Mouse (Mus musculus) embryonic facial prominence, embryonic 12.5 days (tissue): ENCODE measurements around the gene Nup210l. TPM values are rescaled to one million over a fixed set of nuclear protein-coding genes. Genes with fewer than 3 reads are reported as not detected.

ENCODE experiments used
- ATAC-seq: fragments of 200-750 bp; cut with Nextera tagmentation; 2 replicates; pipeline ENCODE4 v1.8.0; 2017; ENCODE audit not compliant: insufficient number of reproducible peaks, insufficient read depth, low FRiP score, low TSS enrichment
- H3K27ac ChIP-seq: fragments of 300-500 bp; sonication (generic); 2 replicates; pipeline ENCODE4 v1.5.1; 2016; ENCODE audit warnings: mild to moderate bottlenecking
- H3K27me3 ChIP-seq: fragments of 300-500 bp; sonication (generic); 2 replicates; pipeline ENCODE4 v1.6.1; 2016; ENCODE audit warnings: mild to moderate bottlenecking, moderate library complexity
- H3K36me3 ChIP-seq: fragments of 300-500 bp; sonication (generic); 2 replicates; pipeline ENCODE4 v1.6.1; 2016; ENCODE audit warnings: mild to moderate bottlenecking
- H3K4me1 ChIP-seq: fragments of 300-500 bp; sonication (generic); 2 replicates; pipeline ENCODE4 v1.6.1; 2016
- H3K4me2 ChIP-seq: fragments of 300-500 bp; sonication (generic); replicated peaks from 2 replicates; pipeline ENCODE4 v1.6.1; 2016; ENCODE audit warnings: mild to moderate bottlenecking, moderate library complexity
- H3K4me3 ChIP-seq: fragments of 300-500 bp; sonication (generic); 2 replicates; pipeline ENCODE4 v1.5.1; 2016; ENCODE audit warnings: mild to moderate bottlenecking
- H3K9ac ChIP-seq: fragments of 300-500 bp; sonication (generic); 2 replicates; pipeline ENCODE4 v1.6.1; 2016; ENCODE audit warnings: mild to moderate bottlenecking, moderate library complexity
- H3K9me3 ChIP-seq: fragments of 300-500 bp; sonication (generic); 2 replicates; pipeline ENCODE4 v1.6.1; 2016; ENCODE audit warnings: mild to moderate bottlenecking, moderate library complexity
- WGBS: fragments of 180-500 bp; shearing (Covaris S2); methylation state at CpG from one replicate; pipeline ENCODE4 v1.1.7; 2016; 5-methylcytosine and 5-hydroxymethylcytosine counted together
- polyA plus RNA-seq: library from polyadenylated mRNA; unstranded; fragments of >200 nt; fragmentation: Nextera tagmentation; extraction: Ambion mirVana; gene quantifications from 2 replicates; pipeline ENCODE4 v1.2.1, GENCODE M21; 2016

Nup210l gene
- polyA plus RNA-seq, 1 experiment from 2014 or later, result 0.35 TPM

DNA sequence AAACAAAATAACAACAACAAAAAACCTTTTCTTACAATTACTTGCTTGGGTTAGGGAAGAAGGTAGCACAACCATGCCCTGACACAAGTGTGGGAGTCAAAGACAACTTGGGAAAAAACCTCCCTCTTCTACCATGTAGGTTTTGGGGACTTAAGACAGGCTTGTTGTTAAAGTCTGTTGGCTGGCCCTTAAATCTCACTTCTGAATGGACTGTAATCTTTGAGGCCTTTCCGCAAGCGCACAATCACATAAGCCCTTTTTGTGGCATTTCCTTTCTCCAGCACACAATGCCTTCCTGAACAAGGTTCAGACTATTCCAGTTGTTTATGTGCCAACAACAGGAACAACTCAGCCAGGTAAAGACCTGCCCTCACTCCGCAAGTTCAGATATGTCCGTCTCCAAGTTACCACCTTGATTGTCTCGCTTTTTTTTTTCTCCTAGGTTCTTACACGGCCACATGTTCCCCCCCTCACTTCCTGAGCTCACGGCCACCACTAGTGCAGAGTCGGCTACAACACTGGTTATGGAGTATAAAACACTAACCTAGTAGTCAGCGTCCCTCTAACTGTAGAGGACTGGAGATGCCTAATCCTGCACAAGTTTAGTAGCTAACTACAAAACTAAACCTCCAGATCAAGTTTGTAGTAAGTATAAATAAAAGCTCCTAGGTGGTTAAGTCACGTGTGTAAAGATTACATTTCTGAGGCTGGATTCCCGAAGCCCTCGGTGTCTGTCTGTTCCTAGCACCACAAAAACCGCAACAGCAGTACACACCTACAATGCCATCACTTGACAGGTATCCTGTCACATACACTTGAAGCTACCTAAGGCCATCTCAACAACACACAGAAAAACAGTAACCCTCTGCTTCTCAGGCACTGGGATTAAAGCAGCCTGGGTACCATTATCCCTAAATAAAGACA, 107.8 kb downstream of the Nup210l start:
- Histone ChIP-seq H3K4me1 (peaks cover 17% of the 10 kb centered on the region), H3K4me3 (peak overlapping the region; percentile 89), H3K4me2 (peak overlapping the region; percentile 96), H3K27me3 (no peaks in the 10 kb centered on the region), H3K27ac (no peak overlapping the region), H3K36me3 (peaks cover 45% of the 10 kb centered on the region), H3K9ac (peak overlapping the region; percentile 12; the same call in 1 of the 2 replicates), H3K9me3 (no peaks in the 10 kb centered on the region)
- 80% methylated on average over 13 of the region's 13 CpGs for WGBS
- no peak for ATAC-seq

DNA sequence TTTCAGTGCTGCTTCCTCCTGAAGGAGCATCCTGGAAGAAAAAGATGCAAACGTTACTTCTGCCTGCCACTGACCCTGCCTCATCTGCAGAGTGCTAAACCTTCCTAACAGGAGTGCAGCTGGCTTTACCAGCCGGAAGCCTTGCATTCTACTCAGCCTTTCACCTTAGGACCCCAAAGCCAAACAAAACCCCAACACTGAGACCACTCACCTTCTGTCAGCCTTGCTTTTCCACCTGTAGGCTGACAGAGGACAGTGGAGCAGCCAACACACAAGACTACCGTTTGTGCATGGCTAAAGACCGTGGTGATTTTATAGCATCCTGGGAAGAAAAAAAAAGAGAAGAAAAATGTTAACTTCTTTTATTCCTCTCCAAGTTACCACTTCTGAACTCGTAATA, 108.8 kb downstream of the Nup210l start:
- H3K4me1 ChIP-seq, result peaks cover 17% of the 10 kb centered on the region
- peaks cover 43% of the 10 kb centered on the region for H3K36me3 ChIP-seq
- H3K27me3 ChIP-seq, result no peaks in the 10 kb centered on the region
- no peak overlapping the region for H3K27ac ChIP-seq
- peak overlapping the region; percentile 89 for H3K4me3 ChIP-seq
- peak overlapping the region; percentile 83 for H3K9ac ChIP-seq
- no peaks in the 10 kb centered on the region for H3K9me3 ChIP-seq
- WGBS, result 14% methylated on average over 5 of the region's 5 CpGs
- H3K4me2 ChIP-seq, result peak overlapping the region; percentile 96
- no peak for ATAC-seq

DNA sequence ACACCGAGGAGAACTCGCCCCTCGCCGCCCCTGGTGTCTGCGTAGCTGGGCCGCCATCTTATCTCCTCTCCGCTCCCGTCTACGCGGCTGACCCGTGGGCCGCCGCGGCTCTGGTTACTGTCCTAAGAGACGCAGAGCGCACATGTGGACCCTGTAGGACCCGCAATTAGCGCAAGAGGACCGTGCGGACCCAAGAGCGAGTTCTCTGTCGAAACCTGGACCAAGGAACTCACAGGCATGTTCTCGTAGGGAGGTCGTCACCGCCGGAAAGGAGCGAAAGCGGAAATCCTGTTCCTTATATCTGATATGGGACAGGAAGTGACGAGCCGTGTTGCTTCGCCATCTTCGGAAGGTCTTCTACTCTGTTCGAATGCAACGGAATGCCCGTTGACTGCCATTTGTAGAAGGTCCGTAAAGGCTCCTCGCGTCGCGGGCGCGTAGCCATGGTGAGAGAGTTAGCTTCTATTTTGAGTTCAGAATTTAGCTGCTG, 109.5 kb downstream of the Nup210l start, which contains the start of the genes Rps27 and Rab13:
Rps27 (minus strand) TSS at position 275 of the 490 bp plus-strand sequence.
Rab13 (plus strand) TSS at position 319 of the 490 bp plus-strand sequence.
- peaks cover 17% of the 10 kb centered on the region for H3K4me1 ChIP-seq
- H3K4me3 ChIP-seq, result peak within 1 kb of the TSS; percentile 89
- H3K9me3 ChIP-seq, result no peaks in the 10 kb centered on the region
- H3K4me2 ChIP-seq, result peak within 1 kb of the TSS; percentile 96
- H3K27me3 ChIP-seq, result no peaks in the 10 kb centered on the region
- under 1% methylated on average over 42 of the region's 42 CpGs for WGBS
- peak within 1 kb of the TSS; percentile 88 for H3K27ac ChIP-seq
- H3K36me3 ChIP-seq, result peaks cover 36% of the 10 kb centered on the region
- peak; percentile 89 for ATAC-seq
- H3K9ac ChIP-seq, result peak within 1 kb of the TSS; percentile 83

DNA sequence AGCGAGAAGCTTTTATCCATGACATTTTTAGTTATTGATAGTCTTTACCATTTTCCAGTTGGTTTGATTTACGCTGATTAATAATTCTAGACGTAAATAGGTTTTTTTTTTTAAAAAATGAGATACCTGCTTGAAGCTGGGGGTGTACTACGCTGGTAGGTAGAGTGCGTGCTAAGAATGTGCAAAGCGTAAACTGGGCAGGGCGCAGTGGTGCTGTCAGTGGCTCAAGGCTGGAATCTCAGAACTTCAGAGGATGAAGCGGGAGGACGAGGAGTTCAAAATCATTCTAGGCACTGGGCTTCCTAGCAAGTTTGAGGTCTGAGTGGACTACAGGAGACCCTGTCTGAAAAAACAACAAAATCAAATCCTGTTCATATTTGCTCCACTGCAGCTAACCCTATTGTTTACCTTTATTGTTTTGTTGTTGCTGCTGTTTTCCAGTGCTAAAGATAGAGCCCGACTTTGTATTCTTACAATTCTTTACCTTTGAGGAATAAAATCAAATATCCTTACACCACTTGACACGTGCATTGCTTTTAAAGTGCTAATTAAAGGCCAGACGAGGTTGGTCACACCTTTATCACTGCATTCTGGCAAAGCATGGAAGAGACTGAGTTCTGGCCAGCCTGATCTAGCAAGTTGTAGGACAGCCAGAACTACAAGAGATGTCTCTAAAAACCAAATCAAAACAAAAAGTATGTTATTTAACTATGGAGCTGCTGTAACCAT, 110.2 kb downstream of the Nup210l start:
- no peaks in the 10 kb centered on the region for H3K9me3 ChIP-seq
- H3K27me3 ChIP-seq, result no peaks in the 10 kb centered on the region
- peaks cover 29% of the 10 kb centered on the region for H3K36me3 ChIP-seq
- peak overlapping the region; percentile 96 for H3K4me2 ChIP-seq
- no peak for ATAC-seq
- H3K27ac ChIP-seq, result peak overlapping the region; percentile 88
- peak overlapping the region; percentile 89 for H3K4me3 ChIP-seq
- WGBS, result 14% methylated on average over 12 of the region's 12 CpGs
- H3K4me1 ChIP-seq, result peaks cover 17% of the 10 kb centered on the region
- peak overlapping the region; percentile 7; the same call in 1 of the 2 replicates for H3K9ac ChIP-seq

DNA sequence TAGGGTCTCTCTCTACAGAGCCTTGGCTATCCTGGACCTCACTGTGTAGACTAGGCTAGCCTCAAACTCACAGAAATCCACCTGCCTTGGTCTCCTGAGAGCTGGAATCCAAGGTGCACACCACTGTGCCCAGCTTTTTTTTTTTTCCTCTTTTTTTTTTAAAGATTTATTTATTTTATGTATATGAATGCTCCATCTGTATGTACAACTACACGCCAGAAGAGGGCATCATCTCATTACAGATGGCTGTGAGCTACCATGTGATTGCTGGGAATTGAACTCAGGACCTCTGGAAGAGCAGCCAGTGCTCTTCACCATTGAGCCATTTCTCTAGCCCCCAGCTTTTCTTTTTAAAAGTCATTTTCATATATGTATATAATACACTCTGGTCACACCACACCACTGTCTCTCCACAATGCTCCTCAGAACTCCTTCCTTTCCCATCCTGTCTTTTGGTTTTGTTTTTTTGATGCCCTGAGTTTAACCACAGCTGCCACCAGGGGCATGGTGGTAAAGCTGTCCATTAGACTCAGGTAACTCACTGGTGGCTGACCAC, 112.0 kb downstream of the Nup210l start:
- Histone ChIP-seq H3K4me3 (no peak overlapping the region), H3K36me3 (peaks cover 15% of the 10 kb centered on the region), H3K4me1 (peaks cover 17% of the 10 kb centered on the region), H3K4me2 (no peak overlapping the region), H3K27me3 (no peaks in the 10 kb centered on the region), H3K9me3 (no peaks in the 10 kb centered on the region), H3K9ac (no peak overlapping the region), H3K27ac (no peak overlapping the region)
- 42% methylated on average over 1 of the region's 1 CpGs for WGBS
- no peak for ATAC-seq

DNA sequence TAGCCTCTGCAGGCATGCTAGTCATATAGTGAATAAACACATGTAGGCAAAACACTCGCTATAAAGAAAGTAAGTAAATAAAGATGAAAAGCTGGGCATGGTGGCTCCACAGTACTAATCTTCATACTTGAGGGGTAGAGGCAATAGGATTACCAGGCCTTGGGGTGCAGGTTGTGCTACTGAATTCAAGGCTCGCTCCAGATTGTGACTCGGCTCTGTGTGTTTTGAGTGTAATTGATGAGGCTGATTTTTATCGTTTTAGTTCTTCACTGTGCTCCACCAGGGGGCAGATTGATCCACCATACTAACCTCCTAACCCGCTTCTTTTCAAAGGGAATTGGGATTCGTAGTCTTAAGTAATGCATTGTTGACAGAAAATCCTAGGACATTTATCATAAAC, 116.2 kb downstream of the Nup210l start:
- WGBS, result 15% methylated on average over 6 of the region's 6 CpGs
- Histone ChIP-seq H3K4me1 (peaks cover 12% of the 10 kb centered on the region), H3K9me3 (no peaks in the 10 kb centered on the region), H3K36me3 (peaks cover 17% of the 10 kb centered on the region), H3K27me3 (no peaks in the 10 kb centered on the region), H3K9ac (peak overlapping the region; percentile 62), H3K4me3 (peak overlapping the region; percentile 51), H3K27ac (peak overlapping the region; percentile 79), H3K4me2 (peak overlapping the region; percentile 77)
- no peak for ATAC-seq

DNA sequence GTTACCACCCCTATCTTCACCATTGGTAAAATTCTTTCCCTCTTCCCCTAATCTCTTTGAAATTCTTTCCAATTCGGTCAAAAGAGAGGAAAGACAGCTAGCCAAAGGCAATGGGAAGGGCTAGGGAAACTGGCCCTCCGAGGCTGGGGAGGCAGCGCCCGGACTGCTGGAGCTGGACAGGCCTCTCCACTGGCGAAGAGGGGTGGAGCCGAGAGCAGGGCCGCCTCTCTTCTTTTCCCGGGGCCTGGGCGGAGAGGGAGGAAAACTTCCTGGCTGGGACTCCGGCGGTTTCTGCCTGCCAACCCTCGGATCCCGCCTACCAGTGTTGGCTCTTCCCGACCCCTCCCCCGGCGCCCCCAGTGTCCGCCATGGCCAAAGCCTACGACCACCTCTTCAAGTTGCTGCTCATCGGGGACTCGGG, 116.6 kb downstream of the Nup210l start:
- Histone ChIP-seq H3K4me1 (peaks cover 12% of the 10 kb centered on the region), H3K27ac (peak overlapping the region; percentile 79), H3K27me3 (no peaks in the 10 kb centered on the region), H3K9me3 (no peaks in the 10 kb centered on the region), H3K4me3 (peak overlapping the region; percentile 51), H3K9ac (peak overlapping the region; percentile 62), H3K36me3 (peaks cover 21% of the 10 kb centered on the region), H3K4me2 (peak overlapping the region; percentile 77)
- peak; percentile 82 for ATAC-seq
- WGBS, result 1% methylated on average over 19 of the region's 20 CpGs

DNA sequence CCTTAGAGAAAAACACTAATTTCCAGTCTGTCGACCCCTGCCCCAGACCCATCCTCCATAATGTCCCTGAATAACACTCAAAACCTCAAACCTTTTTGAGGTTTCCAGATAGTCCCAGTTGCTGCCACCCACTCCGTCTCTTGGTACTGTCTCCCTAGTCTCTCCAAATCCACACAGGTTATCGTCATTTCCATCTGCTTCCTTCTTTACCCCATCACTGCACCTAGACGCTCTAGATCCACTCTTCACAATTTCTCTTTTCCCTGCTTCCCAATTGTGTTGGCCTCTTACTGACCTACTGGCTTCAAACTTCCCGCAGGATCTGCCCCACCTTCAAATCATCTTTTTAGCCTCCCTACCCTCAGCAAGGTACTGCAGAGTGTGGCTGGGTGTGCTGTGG, 117.2 kb downstream of the Nup210l start:
- Histone ChIP-seq H3K27me3 (no peaks in the 10 kb centered on the region), H3K36me3 (peaks cover 24% of the 10 kb centered on the region), H3K4me2 (peak overlapping the region; percentile 77), H3K27ac (peak overlapping the region; percentile 79), H3K9ac (peak overlapping the region; percentile 62), H3K4me1 (peaks cover 12% of the 10 kb centered on the region), H3K9me3 (no peaks in the 10 kb centered on the region), H3K4me3 (peak overlapping the region; percentile 51)
- WGBS, result 22% methylated on average over 5 of the region's 5 CpGs
- ATAC-seq, result no peak; the same call in 1 of the 2 replicates

DNA sequence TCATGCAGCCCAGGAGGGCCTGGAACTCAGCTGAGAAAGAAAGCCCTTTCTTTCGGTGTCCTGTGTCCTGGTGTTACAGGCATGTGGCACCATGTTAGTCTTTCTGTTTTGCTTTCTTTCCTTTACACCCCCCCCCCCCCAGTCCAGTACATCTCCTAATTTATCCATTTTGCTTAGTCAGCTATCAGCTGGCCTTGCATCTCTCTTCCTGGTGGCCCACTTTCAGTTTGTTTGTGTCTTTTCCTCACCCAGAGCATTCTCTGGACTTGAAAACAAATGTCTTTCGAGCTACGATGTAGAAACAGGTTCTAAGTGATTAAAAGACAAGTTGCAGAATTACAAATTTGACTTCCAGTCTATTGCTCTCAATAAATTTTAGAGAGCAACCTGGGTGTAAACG, 118.5 kb downstream of the Nup210l start:
- H3K27ac ChIP-seq, result no peak overlapping the region
- no peaks in the 10 kb centered on the region for H3K9me3 ChIP-seq
- ATAC-seq, result no peak
- peaks cover 26% of the 10 kb centered on the region for H3K36me3 ChIP-seq
- H3K27me3 ChIP-seq, result no peaks in the 10 kb centered on the region
- WGBS, result 91% methylated on average over 4 of the region's 4 CpGs
- no peak overlapping the region for H3K9ac ChIP-seq
- no peak overlapping the region for H3K4me2 ChIP-seq
- no peak overlapping the region for H3K4me3 ChIP-seq
- peaks cover 12% of the 10 kb centered on the region for H3K4me1 ChIP-seq

DNA sequence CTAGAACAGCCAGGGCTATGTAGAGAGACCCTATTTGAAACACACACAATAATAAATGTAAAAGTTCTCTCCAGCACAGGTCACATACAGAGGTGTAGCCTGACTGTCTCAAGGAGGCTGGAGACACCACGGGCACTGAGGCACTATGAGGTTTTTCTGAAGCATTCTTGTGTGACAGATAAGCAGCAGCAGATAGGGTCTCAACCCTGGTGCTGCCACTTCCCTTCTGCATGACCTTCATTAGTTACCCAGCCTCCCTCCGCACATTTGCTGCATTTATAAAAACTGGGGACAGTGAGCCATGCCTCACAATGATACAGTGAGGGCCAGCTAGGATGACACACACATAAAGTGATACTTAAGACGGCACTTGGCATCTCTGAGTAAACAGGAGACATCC, 119.0 kb downstream of the Nup210l start:
- no peak overlapping the region for H3K9ac ChIP-seq

DNA sequence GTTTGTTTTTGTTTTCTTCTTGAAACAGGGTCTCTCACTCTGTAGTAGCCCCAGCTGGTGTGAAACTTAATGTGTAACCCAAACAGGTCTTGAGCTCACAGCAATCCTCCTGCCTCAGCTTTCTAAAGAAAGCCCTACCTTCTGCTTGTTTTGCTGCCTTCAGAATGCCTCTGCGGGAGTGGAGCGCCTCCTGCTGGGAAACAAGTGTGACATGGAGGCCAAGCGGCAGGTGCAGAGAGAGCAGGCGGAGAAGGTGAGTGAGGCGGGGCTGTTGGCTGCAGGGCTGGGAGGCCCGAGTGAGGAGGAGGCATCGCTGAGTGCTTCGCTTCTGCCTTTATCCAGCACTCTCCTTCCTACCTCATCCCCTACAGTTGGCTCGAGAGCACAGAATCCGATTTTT, 120.4 kb downstream of the Nup210l start:
- 86% methylated on average over 10 of the region's 10 CpGs for WGBS
- peaks cover 26% of the 10 kb centered on the region for H3K36me3 ChIP-seq
- H3K9ac ChIP-seq, result no peak overlapping the region
- ATAC-seq, result no peak
- peaks cover 12% of the 10 kb centered on the region for H3K4me1 ChIP-seq
- H3K27ac ChIP-seq, result no peak overlapping the region
- H3K4me3 ChIP-seq, result no peak overlapping the region
- no peaks in the 10 kb centered on the region for H3K27me3 ChIP-seq
- no peak overlapping the region for H3K4me2 ChIP-seq
- no peaks in the 10 kb centered on the region for H3K9me3 ChIP-seq

More for the DNA sequence above, 119.0 kb downstream of the Nup210l start:
- peaks cover 12% of the 10 kb centered on the region for H3K4me1 ChIP-seq
- WGBS, result 80% methylated on average over 3 of the region's 3 CpGs
- H3K36me3 ChIP-seq, result peaks cover 26% of the 10 kb centered on the region
- H3K27me3 ChIP-seq, result no peaks in the 10 kb centered on the region
- no peak overlapping the region for H3K27ac ChIP-seq
- no peak overlapping the region for H3K4me3 ChIP-seq
- no peaks in the 10 kb centered on the region for H3K9me3 ChIP-seq
- H3K4me2 ChIP-seq, result no peak overlapping the region
- no peak for ATAC-seq
